Mouse (Mus musculus) midbrain, embryonic 12.5 days (tissue): ENCODE data around the gene Catsperd. TPM values are rescaled to one million over a fixed set of nuclear protein-coding genes. Genes with fewer than 3 reads are reported as not detected.

Experiments
- ATAC-seq: fragments of 200-750 bp; cut with Nextera tagmentation; 2 replicates; pipeline ENCODE4 v1.8.0; 2017; ENCODE audit warnings: low read depth, moderate TSS enrichment, moderate library complexity; ENCODE audit not compliant: low FRiP score
- H3K27ac ChIP-seq: fragments of 300-500 bp; sonication (generic); replicated peaks from 2 replicates; pipeline ENCODE4 v1.5.1; 2016; ENCODE audit warnings: mild to moderate bottlenecking
- H3K27me3 ChIP-seq: fragments of 300-500 bp; sonication (generic); 2 replicates; pipeline ENCODE4 v1.6.1; 2016; ENCODE audit warnings: mild to moderate bottlenecking
- H3K36me3 ChIP-seq: fragments of 300-500 bp; sonication (generic); 2 replicates; pipeline ENCODE4 v1.6.1; 2016
- H3K4me1 ChIP-seq: fragments of 300-500 bp; sonication (generic); 2 replicates; pipeline ENCODE4 v1.6.1; 2016
- H3K4me2 ChIP-seq: fragments of 300-500 bp; sonication (generic); replicated peaks from 2 replicates; pipeline ENCODE4 v1.6.1; 2016; ENCODE audit warnings: mild to moderate bottlenecking, moderate library complexity
- H3K4me3 ChIP-seq: fragments of 300-500 bp; sonication (generic); 2 replicates; pipeline ENCODE4 v1.5.1; 2016; ENCODE audit warnings: mild to moderate bottlenecking
- H3K9ac ChIP-seq: fragments of 300-500 bp; sonication (generic); replicated peaks from 2 replicates; pipeline ENCODE4 v1.6.1; 2016; ENCODE audit warnings: mild to moderate bottlenecking, moderate library complexity
- H3K9me3 ChIP-seq: fragments of 300-500 bp; sonication (generic); 2 replicates; pipeline ENCODE4 v1.6.1; 2016; ENCODE audit warnings: mild to moderate bottlenecking
- WGBS: fragments of 180-500 bp; shearing (Covaris S2); methylation state at CpG from one replicate; pipeline ENCODE4 v1.1.7; 2016; 5-methylcytosine and 5-hydroxymethylcytosine counted together
- polyA plus RNA-seq: library from polyadenylated mRNA; unstranded; fragments of >200 nt; fragmentation: Nextera tagmentation; extraction: Ambion mirVana; gene quantifications from 2 replicates; pipeline ENCODE4 v1.2.1, GENCODE M21; 2016

Gene Catsperd
- polyA plus RNA-seq, 1 experiment from 2014 or later, result 0.80 TPM

DNA sequence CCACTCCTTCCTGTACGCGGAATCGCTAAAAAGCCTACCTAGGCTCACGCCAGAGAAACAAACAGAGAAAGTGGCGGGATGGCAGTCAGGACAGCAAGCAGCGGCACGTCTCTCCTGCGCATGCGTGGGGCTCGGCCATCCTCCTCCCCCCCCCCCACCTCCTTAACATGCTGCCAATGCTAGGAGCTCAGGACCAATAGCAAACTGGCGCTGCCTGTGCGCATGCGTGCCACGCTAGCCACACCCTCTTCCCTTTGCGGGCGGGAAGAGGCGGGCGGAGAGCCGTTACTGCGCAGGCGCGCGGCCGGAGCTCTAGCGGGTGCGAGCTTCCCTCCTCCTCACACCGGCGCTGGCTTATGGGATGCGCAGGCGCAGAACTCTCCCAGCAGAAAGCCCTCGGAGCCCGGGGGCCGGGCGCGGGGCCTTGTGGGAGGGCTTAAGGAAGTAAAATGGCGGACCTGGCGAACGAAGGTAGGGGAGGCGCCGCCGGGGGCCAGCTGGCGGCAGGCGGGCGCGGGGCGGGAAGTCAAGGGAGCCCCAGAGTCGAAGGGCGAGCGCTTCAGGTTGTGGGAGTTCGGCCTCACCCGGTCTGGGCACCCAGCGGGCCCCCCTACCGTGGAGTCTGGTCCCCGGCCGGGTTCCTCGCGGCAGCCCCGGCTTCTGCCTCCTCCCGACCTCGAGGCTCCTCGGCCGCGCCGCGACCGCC lies 45.2 kb downstream of the Catsperd start, which contains the start of gene Ranbp3:
Gene Ranbp3, plus strand, starts transcription at position 354 of the 706 bp plus-strand sequence.
- peaks cover 34% of the 10 kb centered on the region for H3K4me1 ChIP-seq
- H3K27me3 ChIP-seq, result peaks cover 6% of the 10 kb centered on the region
- under 1% methylated on average over 47 of the region's 66 CpGs for WGBS
- H3K4me3 ChIP-seq, result peak within 1 kb of the TSS; percentile 98
- H3K9ac ChIP-seq, result peak within 1 kb of the TSS; percentile 98
- peak; percentile 92 for ATAC-seq
- peak within 1 kb of the TSS; percentile 69 for H3K4me2 ChIP-seq
- H3K27ac ChIP-seq, result peak within 1 kb of the TSS; percentile 77
- H3K9me3 ChIP-seq, result no peaks in the 10 kb centered on the region
- H3K36me3 ChIP-seq, result peaks cover 20% of the 10 kb centered on the region; the same call in 1 of the 2 replicates

GRCm38 (mm10) chr17:56673647-56674416 lies 45.9 kb downstream of the Catsperd start:
- Histone ChIP-seq H3K27me3 (no peaks in the 10 kb centered on the region), H3K9me3 (no peaks in the 10 kb centered on the region), H3K4me1 (peaks cover 27% of the 10 kb centered on the region), H3K4me3 (peak overlapping the region; percentile 98), H3K9ac (peak overlapping the region; percentile 98), H3K27ac (peak overlapping the region; percentile 77), H3K4me2 (peak overlapping the region; percentile 69), H3K36me3 (peaks cover 20% of the 10 kb centered on the region; the same call in 1 of the 2 replicates)
- no peak; the same call in 1 of the 2 replicates for ATAC-seq
- WGBS, result 2% methylated on average over 37 of the region's 37 CpGs

GRCm38 (mm10) chr17:56681791-56682190 lies 53.8 kb downstream of the Catsperd start:
- 90% methylated on average over 4 of the region's 4 CpGs for WGBS
- Histone ChIP-seq H3K4me1 (0 out of 2 replicates have a peak, but pooled peaks cover under 1% of the 10 kb centered on the region), H3K36me3 (peaks cover 50% of the 10 kb centered on the region)

DNA sequence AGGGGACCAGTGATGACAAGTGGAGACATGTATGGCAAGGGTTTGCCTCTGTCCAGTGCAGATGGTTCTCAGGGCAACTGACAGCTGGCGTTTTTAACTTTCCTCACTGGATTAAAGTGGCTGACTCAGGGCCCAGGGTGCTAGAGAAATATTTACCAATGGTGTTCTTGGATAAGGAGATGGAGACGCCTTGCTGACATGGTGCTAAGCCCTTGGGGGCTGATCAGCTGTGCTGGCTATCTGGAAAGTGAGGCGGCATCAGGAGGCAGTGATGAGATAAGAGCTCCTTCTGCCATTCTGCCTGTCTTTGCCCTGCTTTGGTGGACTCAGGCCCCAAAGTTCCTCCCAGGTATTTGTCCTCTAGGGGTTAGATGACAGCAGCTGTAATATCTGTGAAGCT lies 54.9 kb downstream of the Catsperd start:
- whole genome bisulfite sequencing, result 85% methylated on average over 3 of the region's 3 CpGs
- Histone ChIP-seq H3K4me2 (no peak overlapping the region), H3K36me3 (peaks cover 51% of the 10 kb centered on the region), H3K4me3 (no peak overlapping the region), H3K9ac (0 out of 2 replicates have a peak overlapping the region, but pooled peaks have one; percentile 1), H3K27ac (no peak overlapping the region), H3K27me3 (no peaks in the 10 kb centered on the region), H3K9me3 (no peaks in the 10 kb centered on the region), H3K4me1 (no peaks in the 10 kb centered on the region)
- ATAC-seq, result no peak

More at GRCm38 (mm10) chr17:56681791-56682190, 53.8 kb downstream of the Catsperd start:
- Histone ChIP-seq H3K9ac (no peak overlapping the region), H3K4me3 (no peak overlapping the region), H3K4me2 (no peak overlapping the region), H3K27me3 (no peaks in the 10 kb centered on the region), H3K27ac (no peak overlapping the region), H3K9me3 (no peaks in the 10 kb centered on the region)
- no peak for ATAC-seq

DNA sequence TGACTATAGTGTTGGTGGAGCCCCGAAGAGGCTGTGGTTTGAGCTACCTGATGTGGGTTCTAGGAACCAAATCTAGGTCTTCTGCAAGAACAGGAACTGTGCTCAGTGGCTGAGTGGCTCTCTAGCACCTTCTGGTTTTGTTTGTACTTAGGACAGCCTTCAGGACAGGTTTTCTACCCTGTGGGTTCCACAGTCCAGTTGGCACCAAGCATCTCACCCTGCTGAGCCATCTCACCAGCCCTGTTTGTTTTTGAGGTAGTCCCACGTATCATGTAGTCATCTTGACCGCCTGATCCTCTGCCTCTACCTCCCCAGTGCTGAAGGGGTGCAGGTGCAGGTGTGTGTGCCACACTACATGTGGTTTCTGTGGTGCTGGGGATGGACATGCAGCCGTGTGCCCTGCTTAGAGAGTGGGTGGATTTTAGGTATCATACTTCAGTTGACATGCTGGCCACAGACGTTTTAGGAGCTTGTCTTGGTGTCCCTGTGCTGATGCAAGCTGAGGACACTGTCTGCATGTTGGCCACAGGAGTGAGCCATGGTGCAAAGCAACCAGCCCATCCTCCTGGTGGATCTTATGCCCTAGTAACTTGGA lies 55.7 kb downstream of the Catsperd start:
- Histone ChIP-seq H3K27ac (no peak overlapping the region), H3K36me3 (peaks cover 59% of the 10 kb centered on the region), H3K27me3 (no peaks in the 10 kb centered on the region), H3K9ac (no peak overlapping the region), H3K9me3 (no peaks in the 10 kb centered on the region), H3K4me2 (no peak overlapping the region), H3K4me3 (no peak overlapping the region), H3K4me1 (no peaks in the 10 kb centered on the region)
- ATAC-seq, result no peak
- WGBS, result 90% methylated on average over 5 of the region's 5 CpGs

DNA sequence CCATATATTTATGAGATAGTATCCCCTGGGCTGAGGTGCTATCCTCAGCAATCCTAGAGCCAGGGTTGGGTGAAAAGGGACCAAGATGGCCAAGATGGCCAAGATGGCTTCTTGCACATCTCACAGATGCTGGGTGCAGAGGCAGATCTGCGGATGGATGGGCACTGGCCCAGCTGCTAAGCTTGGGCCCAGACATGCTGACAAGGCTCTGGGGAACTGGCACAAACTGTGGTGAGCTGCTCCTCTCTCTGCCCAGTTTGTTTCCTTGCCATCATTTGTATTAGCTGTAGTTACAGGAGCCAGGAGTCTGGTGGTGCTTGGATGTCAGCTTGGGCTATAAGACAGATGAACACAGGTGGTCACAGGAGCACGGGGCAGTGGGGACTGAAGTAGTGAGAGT lies 56.7 kb downstream of the Catsperd start:
- ATAC-seq, result no peak
- Histone ChIP-seq H3K9ac (no peak overlapping the region), H3K27me3 (no peaks in the 10 kb centered on the region), H3K9me3 (no peaks in the 10 kb centered on the region), H3K27ac (no peak overlapping the region), H3K4me3 (no peak overlapping the region), H3K36me3 (peaks cover 64% of the 10 kb centered on the region), H3K4me1 (no peaks in the 10 kb centered on the region), H3K4me2 (no peak overlapping the region)
- WGBS, result 100% methylated on average over 2 of the region's 2 CpGs

DNA sequence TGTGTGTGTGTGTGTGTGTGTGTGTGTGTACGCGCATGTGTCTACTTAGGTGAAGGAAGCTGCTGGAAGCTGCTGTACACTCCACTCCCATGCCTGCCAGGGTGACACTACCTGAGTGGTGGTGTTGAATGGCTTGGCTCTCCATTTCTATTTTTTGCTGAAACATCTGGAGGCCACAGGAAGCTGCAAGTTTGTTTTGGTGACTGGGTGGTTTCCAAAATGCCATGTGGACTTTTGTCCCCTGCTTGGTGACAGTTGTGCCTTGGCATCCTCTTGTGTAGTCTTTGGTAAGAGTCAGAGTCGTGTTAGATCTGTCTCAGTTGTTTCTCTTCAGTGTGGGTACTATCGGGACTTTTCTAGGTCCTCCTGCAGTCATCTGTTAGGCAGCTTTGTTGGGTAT lies 58.9 kb downstream of the Catsperd start:
- H3K4me3 ChIP-seq, result no peak overlapping the region
- no peak for ATAC-seq
- no peak overlapping the region for H3K27ac ChIP-seq
- 87% methylated on average over 2 of the region's 4 CpGs for WGBS
- H3K4me2 ChIP-seq, result no peak overlapping the region
- no peaks in the 10 kb centered on the region for H3K27me3 ChIP-seq
- no peaks in the 10 kb centered on the region for H3K4me1 ChIP-seq
- no peaks in the 10 kb centered on the region for H3K9me3 ChIP-seq
- no peak overlapping the region for H3K9ac ChIP-seq
- H3K36me3 ChIP-seq, result peaks cover 68% of the 10 kb centered on the region

GRCm38 (mm10) chr17:56688045-56688444 lies 60.1 kb downstream of the Catsperd start:
- no peak overlapping the region for H3K27ac ChIP-seq
- no peak overlapping the region for H3K4me3 ChIP-seq

GRCm38 (mm10) chr17:56688689-56689088 lies 60.7 kb downstream of the Catsperd start:
- WGBS, result 94% methylated on average over 2 of the region's 2 CpGs
- Histone ChIP-seq H3K9me3 (no peaks in the 10 kb centered on the region), H3K27me3 (no peaks in the 10 kb centered on the region), H3K9ac (no peak overlapping the region), H3K36me3 (peaks cover 74% of the 10 kb centered on the region), H3K4me1 (peaks cover 6% of the 10 kb centered on the region; the same call in 1 of the 2 replicates), H3K4me2 (no peak overlapping the region), H3K4me3 (no peak overlapping the region), H3K27ac (no peak overlapping the region)
- ATAC-seq, result no peak

More at GRCm38 (mm10) chr17:56688045-56688444, 60.1 kb downstream of the Catsperd start:
- Histone ChIP-seq H3K9ac (no peak overlapping the region), H3K9me3 (no peaks in the 10 kb centered on the region), H3K36me3 (peaks cover 70% of the 10 kb centered on the region), H3K4me2 (no peak overlapping the region), H3K4me1 (no peaks in the 10 kb centered on the region), H3K27me3 (no peaks in the 10 kb centered on the region)
- no peak for ATAC-seq

DNA sequence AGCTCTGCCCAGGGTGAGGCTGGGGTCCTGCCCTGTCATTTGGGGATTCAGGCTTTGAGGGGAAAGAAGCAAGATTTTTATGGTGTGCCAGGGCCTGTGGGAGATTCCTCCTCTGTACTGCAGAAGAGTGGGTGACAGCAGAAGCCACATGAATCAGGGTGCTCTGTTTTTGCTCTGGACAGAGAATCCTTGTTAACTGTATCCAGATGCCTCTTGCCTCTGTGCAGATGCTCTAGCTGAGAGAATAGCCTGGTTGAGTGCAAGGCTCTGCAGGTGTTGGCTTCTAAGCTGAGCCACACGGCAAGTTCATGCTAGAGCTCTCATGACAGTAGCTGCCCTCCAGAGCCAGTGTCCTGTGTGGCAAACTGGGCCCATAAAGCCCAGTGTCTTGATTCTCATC lies 65.5 kb downstream of the Catsperd start:
- H3K27me3 ChIP-seq, result no peaks in the 10 kb centered on the region
- ATAC-seq, result no peak
- H3K4me2 ChIP-seq, result no peak overlapping the region
- peak overlapping the region; percentile 7; the same call in 1 of the 2 replicates for H3K27ac ChIP-seq
- 91% methylated on average over 1 of the region's 1 CpGs for WGBS
- no peaks in the 10 kb centered on the region for H3K9me3 ChIP-seq
- H3K4me1 ChIP-seq, result peaks cover 10% of the 10 kb centered on the region; the same call in 1 of the 2 replicates
- H3K36me3 ChIP-seq, result peaks cover 81% of the 10 kb centered on the region
- no peak overlapping the region for H3K4me3 ChIP-seq
- no peak overlapping the region for H3K9ac ChIP-seq

GRCm38 (mm10) chr17:56693851-56694310 lies 65.9 kb downstream of the Catsperd start:
- H3K27me3 ChIP-seq, result no peaks in the 10 kb centered on the region
- H3K4me3 ChIP-seq, result no peak overlapping the region
- H3K9me3 ChIP-seq, result no peaks in the 10 kb centered on the region
- peaks cover 81% of the 10 kb centered on the region for H3K36me3 ChIP-seq
- peaks cover 10% of the 10 kb centered on the region; the same call in 1 of the 2 replicates for H3K4me1 ChIP-seq
- 0 out of 2 replicates have a peak overlapping the region, but pooled peaks have one; percentile 7 for H3K27ac ChIP-seq
- H3K9ac ChIP-seq, result no peak overlapping the region
- 86% methylated on average over 6 of the region's 6 CpGs for WGBS
- no peak for ATAC-seq
- no peak overlapping the region for H3K4me2 ChIP-seq
